In genomic region chr11:94680639-94681038, GRCm38 (mm10) we compare ENCODE assay signal across 19 mouse cellular contexts. TPM values are rescaled to one million over a fixed set of nuclear protein-coding genes. Genes with fewer than 3 reads are reported as not detected.
A peak's percentile ranks its signal among the peaks of the same experiment; 100 is the strongest.
DNase-seq lines count a peak whose midpoint lies in the region; ATAC-seq and TF ChIP-seq lines count a peak whose summit lies in the region.
"Had no signal": no experiment of that assay in that cellular context is flagged by ENCODE, and none has a peak within 500 bp of the region (broad histone marks: within the 10 kb centered on the region; RNA-seq: fewer than 3 reads in every experiment).

No protein-coding gene starts in this region.

- peaks cover 3% of the 10 kb centered on the region; the same call in 1 of the 2 replicates for H3K79me2 ChIP-seq in MEL (ENCODE audit: control insufficient read depth, insufficient read depth, low read length, poor library complexity)

- no peaks in the 10 kb centered on the region for H3K36me3 ChIP-seq in kidney, postnatal 0 days (ENCODE audit: insufficient read depth, low read length)
- H3K36me3 ChIP-seq in MEL (ENCODE audit: control insufficient read depth in 1 of 2, insufficient read depth in 2 of 2, low read length in 2 of 2): no peaks in the 10 kb centered on the region; a peak in 1 of 4 replicates
- H3K36me3 ChIP-seq: heart, embryonic 15.5 days; liver, embryonic 13.5 days had no signal

- ATAC-seq in kidney, postnatal 0 days (replicated peaks; ENCODE audit: low FRiP score, low read depth): no peak
- no peak for ATAC-seq in erythroblast, adult 5-6 weeks (replicated peaks; ENCODE audit: low FRiP score, poor library complexity, severe bottlenecking)

- TF ChIP-seq POLR2A in MEL (IDR thresholded peaks at IDR 0.05; ENCODE audit: control insufficient read depth in 1 of 2, insufficient read depth in 1 of 2, low read depth in 1 of 2, low read length in 2 of 2, poor library complexity in 1 of 2): no peak

- TF ChIP-seq CTCF in kidney, postnatal 0 days (IDR thresholded peaks at IDR 0.05; ENCODE audit: low read depth): peak; percentile 25; the same call in 1 of the 2 replicates
- peak; percentile 34 to 57 (median 41); a peak in 5 of 6 replicates for TF ChIP-seq CTCF in MEL (IDR thresholded peaks at IDR 0.05 in 2 of 3, conservative IDR thresholded peaks at IDR 0.05 in 1 of 3; ENCODE audit: control insufficient read depth in 1 of 3, insufficient read depth in 1 of 3, low read depth in 2 of 3, low read length in 3 of 3, poor library complexity in 1 of 3, severe bottlenecking in 1 of 3)

- H3K4me2 ChIP-seq in kidney, postnatal 0 days (ENCODE audit: low read length): no peak overlapping the region
- H3K4me2 ChIP-seq: heart, embryonic 15.5 days; hindbrain, embryonic 14.5 days; liver, embryonic 13.5 days had no signal

- no peak for TF ChIP-seq EP300 in MEL (IDR thresholded peaks at IDR 0.05; ENCODE audit: low read depth in 1 of 2, low read length in 2 of 2)

- H3K9ac ChIP-seq in kidney, postnatal 0 days (ENCODE audit: low read depth, low read length): no peak overlapping the region
- H3K9ac ChIP-seq in MEL (ENCODE audit: control insufficient read depth, low read depth, low read length, poor library complexity, severe bottlenecking): no peak overlapping the region
- H3K9ac ChIP-seq: heart, embryonic 15.5 days; hindbrain, embryonic 14.5 days; liver, embryonic 13.5 days had no signal

- no peak overlapping the region for H3K27ac ChIP-seq in kidney, postnatal 0 days
- H3K27ac ChIP-seq in MEL (ENCODE audit: control insufficient read depth, low read depth, low read length): no peak overlapping the region
- H3K27ac ChIP-seq: hindbrain, embryonic 14.5 days; liver, embryonic 13.5 days had no signal

- no peaks in the 10 kb centered on the region for H3K9me3 ChIP-seq in kidney, postnatal 0 days (replicated peaks; ENCODE audit: low read length)
- H3K9me3 ChIP-seq in MEL (replicated peaks; ENCODE audit: insufficient read depth, low read length): no peaks in the 10 kb centered on the region
- H3K9me3 ChIP-seq: heart, embryonic 15.5 days; liver, embryonic 13.5 days had no signal

- DNase-seq in kidney, postnatal 0 days (ENCODE audit: low spot score): no peak
- no peak for DNase-seq in kidney, postnatal 36 days
- peak; percentile 16 for DNase-seq in retina, postnatal 1 day
- DNase-seq in retina, embryonic 14.5 days (ENCODE audit: low spot score): no peak
- DNase-seq in MEL (ENCODE audit: low read depth, low spot score): peak; percentile 46
- DNase-seq in frontal cortex, postnatal 10 days (ENCODE audit: low spot score in 2 of 2): no peak
- DNase-seq: cerebellum, adult 9-11 months; kidney, adult 9 months; liver, embryonic 13.5 days; right cerebral cortex, adult 18-20 months had no signal

- H3K4me1 ChIP-seq in kidney, postnatal 0 days (replicated peaks; ENCODE audit: insufficient read depth, low read length): peaks cover 11% of the 10 kb centered on the region
- H3K4me1 ChIP-seq in MEL (ENCODE audit: control insufficient read depth in 1 of 2, insufficient read depth in 2 of 2, low read length in 2 of 2): peaks cover 0 to 7% of the 10 kb centered on the region in 2 experiments; a peak in 2 of 4 replicates

- no peak overlapping the region for H3K4me3 ChIP-seq in kidney, postnatal 0 days (replicated peaks; ENCODE audit: low read depth, low read length)
- no peak overlapping the region for H3K4me3 ChIP-seq in MEL (ENCODE audit: control insufficient read depth in 1 of 2, insufficient read depth in 1 of 2, low read depth in 2 of 2, low read length in 2 of 2)
- H3K4me3 ChIP-seq: heart, embryonic 15.5 days; liver, embryonic 13.5 days had no signal

- TF ChIP-seq RAD21 in MEL (IDR thresholded peaks at IDR 0.05; ENCODE audit: low read depth, low read length): no peak; the same call in 1 of the 2 replicates

- no peaks in the 10 kb centered on the region for H3K27me3 ChIP-seq in kidney, postnatal 0 days (ENCODE audit: insufficient read depth, low read length)
- H3K27me3 ChIP-seq in MEL (ENCODE audit: control insufficient read depth in 1 of 2, insufficient read depth in 2 of 2, low read length in 2 of 2): peaks cover 6 to 12% of the 10 kb centered on the region in 2 experiments
- H3K27me3 ChIP-seq: heart, embryonic 15.5 days; liver, embryonic 13.5 days had no signal

TF ChIP-seq in MEL, 35 proteins besides CTCF, POLR2A, EP300 and RAD21:
- no peak for TF ChIP-seq CHD1 (IDR thresholded peaks at IDR 0.05; ENCODE audit: low read depth, low read length)
- TF ChIP-seq MAX (IDR thresholded peaks at IDR 0.05; ENCODE audit: low read length): no peak
- no peak for TF ChIP-seq TAL1 (IDR thresholded peaks at IDR 0.05; ENCODE audit: low read length)
- no peak for TF ChIP-seq NRF1 (IDR thresholded peaks at IDR 0.05; ENCODE audit: insufficient read depth, low read depth, low read length, poor library complexity, severe bottlenecking)
- TF ChIP-seq CHD2 (IDR thresholded peaks at IDR 0.05; ENCODE audit: low read length): no peak
- no peak for TF ChIP-seq USF2 (IDR thresholded peaks at IDR 0.05; ENCODE audit: borderline replicate concordance in 1 of 2, insufficient read depth in 1 of 2, low read depth in 1 of 2, low read length in 2 of 2)
- TF ChIP-seq SMC3 (IDR thresholded peaks at IDR 0.05; ENCODE audit: low read depth, low read length): no peak
- no peak for TF ChIP-seq ZNF384 (IDR thresholded peaks at IDR 0.05; ENCODE audit: low read depth, low read length)
- no peak for TF ChIP-seq GATA1 (IDR thresholded peaks at IDR 0.05; ENCODE audit: low read depth, low read length)

RNA-seq across cellular contexts. Expression of gene Xylt2, which starts 3.3 kb away (rescaled TPM):
- 18.4 and 21.4 TPM in 2 replicates for polyA plus RNA-seq in kidney, postnatal 0 days (2015; fragmentation: Nextera tagmentation; extraction: Ambion mirVana)
- total RNA-seq in MEL (2012; rRNA removed): 8.4 and 10.1 TPM in 2 replicates
- polyA plus RNA-seq in MEL (2012; ENCODE audit: insufficient read depth in 1 of 2, insufficient read length in 2 of 2, low read depth in 1 of 2, low replicate concordance in 2 of 2, missing spikeins in 1 of 2): 10 to 100 TPM in 1 of 2 experiments, not detected in 1; 12.4 TPM
- not detected in 2 replicates for total RNA-seq in erythroblast, adult 5-6 weeks (2015; ENCODE audit: low replicate concordance)
- total RNA-seq in erythroblast, adult 5-6 weeks (2017; ENCODE audit: low replicate concordance): 0.26 and 0.56 TPM in 2 replicates

RNA-seq across cellular contexts. Expression of gene Gm11541, which starts 23.7 kb away (rescaled TPM):
- 1.3 and 1.4 TPM in 2 replicates for polyA plus RNA-seq in kidney, postnatal 0 days (2015; fragmentation: Nextera tagmentation; extraction: Ambion mirVana)
- not detected in 2 replicates for total RNA-seq in MEL (2012; rRNA removed)
- polyA plus RNA-seq in MEL (2012; ENCODE audit: insufficient read depth in 1 of 2, insufficient read length in 2 of 2, low read depth in 1 of 2, low replicate concordance in 2 of 2, missing spikeins in 1 of 2): not detected
- total RNA-seq in erythroblast, adult 5-6 weeks (2015; ENCODE audit: low replicate concordance): not detected in 2 replicates
- not detected in 2 replicates for total RNA-seq in erythroblast, adult 5-6 weeks (2017; ENCODE audit: low replicate concordance)
- total RNA-seq: gastrocnemius, postnatal 4 days; layer of hippocampus, adult 8-10 months; left cerebral cortex, postnatal 10 days; megakaryocyte, adult 5-6 weeks had no signal
- polyA plus RNA-seq: heart, embryonic 15.5 days; hindbrain, embryonic 14.5 days; liver, embryonic 13.5 days; neural tube, embryonic 14.5 days; spleen, adult 2 months had no signal

RNA-seq across cellular contexts. Expression of gene Eme1, which starts 26.9 kb away (rescaled TPM):
- 7.9 and 8.1 TPM in 2 replicates for polyA plus RNA-seq in kidney, postnatal 0 days (2015; fragmentation: Nextera tagmentation; extraction: Ambion mirVana)
- total RNA-seq in MEL (2012; rRNA removed): 43.8 and 54.9 TPM in 2 replicates
- 10 to 100 TPM in 1 of 2 experiments, not detected in 1; 41.8 TPM for polyA plus RNA-seq in MEL (2012; ENCODE audit: insufficient read depth in 1 of 2, insufficient read length in 2 of 2, low read depth in 1 of 2, low replicate concordance in 2 of 2, missing spikeins in 1 of 2)
- total RNA-seq in erythroblast, adult 5-6 weeks (2015; ENCODE audit: low replicate concordance): 3.1 and 4.8 TPM in 2 replicates
- 10.1 and 13.2 TPM in 2 replicates for total RNA-seq in erythroblast, adult 5-6 weeks (2017; ENCODE audit: low replicate concordance)

RNA-seq across cellular contexts. Expression of gene Mrpl27, which starts 27.1 kb away (rescaled TPM):
- polyA plus RNA-seq in kidney, postnatal 0 days (2015; fragmentation: Nextera tagmentation; extraction: Ambion mirVana): 135 and 144 TPM in 2 replicates
- 114 and 129 TPM in 2 replicates for total RNA-seq in MEL (2012; rRNA removed)
- 100 to 1,000 TPM in 1 of 2 experiments, not detected in 1; 102 TPM for polyA plus RNA-seq in MEL (2012; ENCODE audit: insufficient read depth in 1 of 2, insufficient read length in 2 of 2, low read depth in 1 of 2, low replicate concordance in 2 of 2, missing spikeins in 1 of 2)
- total RNA-seq in erythroblast, adult 5-6 weeks (2015; ENCODE audit: low replicate concordance): 7.1 and 49.2 TPM in 2 replicates
- total RNA-seq in erythroblast, adult 5-6 weeks (2017; ENCODE audit: low replicate concordance): 10.5 and 17.8 TPM in 2 replicates

RNA-seq across cellular contexts. Expression of gene Lrrc59, which starts 51.1 kb away (rescaled TPM):
- 119 and 135 TPM in 2 replicates for polyA plus RNA-seq in kidney, postnatal 0 days (2015; fragmentation: Nextera tagmentation; extraction: Ambion mirVana)
- 423 and 464 TPM in 2 replicates for total RNA-seq in MEL (2012; rRNA removed)
- 100 to 1,000 TPM; 486 to 633 TPM for polyA plus RNA-seq in MEL (2012; ENCODE audit: insufficient read depth in 1 of 2, insufficient read length in 2 of 2, low read depth in 1 of 2, low replicate concordance in 2 of 2, missing spikeins in 1 of 2)
- 15.7 and 21.1 TPM in 2 replicates for total RNA-seq in erythroblast, adult 5-6 weeks (2015; ENCODE audit: low replicate concordance)
- 20.0 and 27.6 TPM in 2 replicates for total RNA-seq in erythroblast, adult 5-6 weeks (2017; ENCODE audit: low replicate concordance)

Comparison
In these comparisons a context has a peak if more than half of its experiments do, and no peak if none do; other contexts are left out.
1. DNase-seq: peak in retina, postnatal 1 day (single experiment) and MEL (single experiment); none in kidney, postnatal 0 days (single experiment), kidney, postnatal 36 days (0 of 2), retina, embryonic 14.5 days (single experiment) and frontal cortex, postnatal 10 days (0 of 2).